Mouse (Mus musculus): ENCODE data around the gene Dnajc16.
A peak's percentile ranks its signal among the peaks of the same experiment; 100 is the strongest.

GRCm38 (mm10) chr4:141818861-141819260, 28.1 kb upstream of the Dnajc16 start:
- TF ChIP-seq POLR2A (IDR thresholded peaks at IDR 0.05; ENCODE audit: control insufficient read depth, low read depth, low read length) = 0 out of 2 replicates have a peak, but pooled peaks have one; percentile 6
- TF ChIP-seq CTCF (IDR thresholded peaks at IDR 0.05; ENCODE audit: control insufficient read depth, insufficient read depth, insufficient replicate concordance, low read depth, low read length) = 0 out of 2 replicates have a peak, but pooled peaks have one; percentile 5
